9 mouse cellular contexts compared by ENCODE assay signal in genomic region chr2:102867396-102868088, GRCm38 (mm10). TPM values are rescaled to one million over a fixed set of nuclear protein-coding genes. Genes with fewer than 3 reads are reported as not detected.
DNase-seq lines count a peak whose midpoint lies in the region; ATAC-seq and TF ChIP-seq lines count a peak whose summit lies in the region.
"Had no signal": no experiment of that assay in that cellular context is flagged by ENCODE, and none has a peak within 500 bp of the region (broad histone marks: within the 10 kb centered on the region; RNA-seq: fewer than 3 reads in every experiment).

No protein-coding gene starts in this region.

- intact Hi-C loops in left cerebral cortex, postnatal 36 days (cut with DNase I): no loop called here

- no peaks in the 10 kb centered on the region for H3K9me3 ChIP-seq in intestine, embryonic 16.5 days (ENCODE audit: control insufficient read depth, low read length)
- no peaks in the 10 kb centered on the region for H3K9me3 ChIP-seq in forebrain, embryonic 15.5 days

- H3K4me3 ChIP-seq in intestine, embryonic 16.5 days (ENCODE audit: low read length): no peak overlapping the region
- no peak overlapping the region for H3K4me3 ChIP-seq in small intestine, adult 2 months (ENCODE audit: low read depth, low read length)
- H3K4me3 ChIP-seq in forebrain, embryonic 15.5 days: no peak overlapping the region

- 41% methylated on average over 6 of the region's 6 CpGs for WGBS in intestine, embryonic 16.5 days
- WGBS in small intestine, adult 2 months: 16% methylated on average over 6 of the region's 6 CpGs
- 50% methylated on average over 6 of the region's 6 CpGs for WGBS in forebrain, embryonic 15.5 days

- TF ChIP-seq CTCF in small intestine, adult 2 months (IDR thresholded peaks at IDR 0.05; ENCODE audit: extremely low read depth, insufficient read length, insufficient replicate concordance, low read depth, low read length): no peak

- DNase-seq in heart, adult 8-10 months (ENCODE audit: low spot score): peak; percentile 23
- DNase-seq in heart, postnatal 4 days: no peak
- no peak for DNase-seq in left cerebral cortex, postnatal 36 days (ENCODE audit: low spot score in 2 of 2)
- DNase-seq in ovary, adult 18-20 months (ENCODE audit: low spot score): no peak

- no peaks in the 10 kb centered on the region for H3K27me3 ChIP-seq in intestine, embryonic 16.5 days (replicated peaks; ENCODE audit: control insufficient read depth, insufficient read depth, low read length)
- no peaks in the 10 kb centered on the region for H3K27me3 ChIP-seq in small intestine, adult 2 months (ENCODE audit: control insufficient read depth, insufficient read depth, low read length)
- no peaks in the 10 kb centered on the region for H3K27me3 ChIP-seq in forebrain, embryonic 15.5 days

- no peaks in the 10 kb centered on the region for H3K36me3 ChIP-seq in intestine, embryonic 16.5 days (ENCODE audit: control insufficient read depth, insufficient read depth, low read length)
- peaks cover 2% of the 10 kb centered on the region; the same call in 1 of the 2 replicates for H3K36me3 ChIP-seq in small intestine, adult 2 months (ENCODE audit: control insufficient read depth, insufficient read depth, low read length)
- no peaks in the 10 kb centered on the region for H3K36me3 ChIP-seq in forebrain, embryonic 15.5 days

- ATAC-seq in activated CD4-positive, CD25-positive, alpha-beta regulatory T cell, adult 4 months: peak; percentile 75
- ATAC-seq in intestine, embryonic 16.5 days: peak; percentile 87
- ATAC-seq in forebrain, embryonic 15.5 days (replicated peaks): no peak

- no peak overlapping the region for H3K4me2 ChIP-seq in intestine, embryonic 16.5 days (ENCODE audit: low read depth, low read length)
- H3K4me2 ChIP-seq in forebrain, embryonic 15.5 days (replicated peaks): no peak overlapping the region
- H3K4me2 ChIP-seq: midbrain, embryonic 11.5 days had no signal

- no peak overlapping the region for H3K9ac ChIP-seq in intestine, embryonic 16.5 days (ENCODE audit: low read depth, low read length)
- no peak overlapping the region for H3K9ac ChIP-seq in forebrain, embryonic 15.5 days (replicated peaks)

- 0 out of 2 replicates have a peak, but pooled peaks cover 4% of the 10 kb centered on the region for H3K4me1 ChIP-seq in intestine, embryonic 16.5 days (ENCODE audit: control insufficient read depth, insufficient read depth, low read length)
- peaks cover 4% of the 10 kb centered on the region; the same call in 1 of the 2 replicates for H3K4me1 ChIP-seq in small intestine, adult 2 months (ENCODE audit: control insufficient read depth, insufficient read depth, insufficient read length, low read length)
- 0 out of 2 replicates have a peak, but pooled peaks cover 2% of the 10 kb centered on the region for H3K4me1 ChIP-seq in forebrain, embryonic 15.5 days

- TF ChIP-seq POLR2A in small intestine, adult 2 months (IDR thresholded peaks at IDR 0.05; ENCODE audit: low read depth, low read length): no peak

- H3K27ac ChIP-seq in intestine, embryonic 16.5 days (ENCODE audit: low read length): peak overlapping the region; percentile 57
- H3K27ac ChIP-seq in small intestine, adult 2 months (ENCODE audit: insufficient read depth, low read depth, low read length): peak overlapping the region; percentile 52; the same call in 1 of the 2 replicates
- no peak overlapping the region for H3K27ac ChIP-seq in forebrain, embryonic 15.5 days (replicated peaks)

RNA-seq across cellular contexts. Expression of gene Cd44, which starts 33.9 kb away (rescaled TPM):
- 1 to 10 TPM; 5.6 to 9.5 (median 6.8) TPM for total RNA-seq in heart, adult 8-10 months (2022)
- total RNA-seq in heart, postnatal 4 days (2021): 10 to 100 TPM; 26.7 to 28.2 TPM
- polyA plus RNA-seq in activated CD4-positive, CD25-positive, alpha-beta regulatory T cell, adult 4 months (2017; shearing (Covaris generic)): 10 to 100 TPM; 78.7 to 86.7 TPM
- 11.8 and 12.5 TPM in 2 replicates for polyA plus RNA-seq in intestine, embryonic 16.5 days (2015; fragmentation: Nextera tagmentation; extraction: Ambion mirVana)
- 8.9 and 10.8 TPM in 2 replicates for polyA plus RNA-seq in small intestine, adult 2 months (2012; rRNA removed)
- 1 to 10 TPM; 4.1 to 4.2 TPM for total RNA-seq in left cerebral cortex, postnatal 36 days (2021)
- polyA plus RNA-seq in forebrain, embryonic 15.5 days (2015; fragmentation: Nextera tagmentation; extraction: Ambion mirVana): 1.4 and 1.9 TPM in 2 replicates
